Mouse (Mus musculus) cortical plate, adult 2 months (tissue): ENCODE measurements around the gene Etv6. TPM values are rescaled to one million over a fixed set of nuclear protein-coding genes. Genes with fewer than 3 reads are reported as not detected.

Source experiments
- H3K27ac ChIP-seq: fragments of 200-500 bp; 2 replicates; pipeline ENCODE4 v1.5.1; 2012; ENCODE audit warnings: low read length, control low read depth, inconsistent platforms; ENCODE audit not compliant: insufficient read depth
- H3K4me1 ChIP-seq: fragments of 200-500 bp; 2 replicates; pipeline ENCODE4 v1.6.1; 2011; ENCODE audit warnings: low read length; ENCODE audit not compliant: control insufficient read depth, insufficient read depth
- H3K4me3 ChIP-seq: fragments of 200-500 bp; 2 replicates; pipeline ENCODE4 v1.5.1; 2011; ENCODE audit warnings: mild to moderate bottlenecking, low read length, control low read depth; ENCODE audit not compliant: insufficient read depth
- CTCF ChIP-seq: fragments of 200-500 bp; IDR thresholded peaks from 2 replicates; pipeline ENCODE4 v1.5.1; 2011; ENCODE audit warnings: mild to moderate bottlenecking, control low read depth, low read length; ENCODE audit not compliant: insufficient read depth; ENCODE audit errors: extremely low read depth
- POLR2A ChIP-seq: fragments of 200-500 bp; IDR thresholded peaks from 2 replicates; pipeline ENCODE4 v1.6.1; 2011; ENCODE audit warnings: mild to moderate bottlenecking, low read length, control low read depth; ENCODE audit not compliant: insufficient read depth; ENCODE audit errors: extremely low read depth
- polyA plus RNA-seq: library from polyadenylated mRNA; depleted of rRNA; stranded (reverse); fragments of >200 nt; gene quantifications from 2 replicates; pipeline ENCODE4 v1.2.3, GENCODE M21; 2012

Etv6 gene
- polyA plus RNA-seq, 1 experiment: 13.0 TPM

DNA sequence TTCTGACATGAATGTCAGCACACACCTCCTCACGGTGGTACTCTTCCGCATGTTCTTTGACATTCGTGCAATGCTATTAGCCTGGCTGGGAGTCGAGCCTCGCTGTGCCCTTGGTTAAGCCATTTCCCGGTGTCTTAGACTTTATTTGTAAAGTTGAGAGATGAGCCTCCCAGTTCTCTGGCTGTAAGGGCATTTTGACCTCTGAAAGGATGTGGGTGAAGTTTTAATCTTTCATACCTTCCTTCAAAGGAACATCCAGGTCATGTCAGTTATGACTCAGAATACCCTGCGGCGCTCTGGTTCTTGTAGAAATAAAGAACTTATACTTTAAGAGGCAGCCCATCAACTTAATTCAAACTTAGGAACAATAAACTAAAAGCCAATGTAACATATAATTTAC lies 32.0 kb downstream of the Etv6 start:
- Histone ChIP-seq H3K4me1 (no peaks in the 10 kb centered on the region; the same call in none of the 2 replicates), H3K4me3 (no peak overlapping the region), H3K27ac (no peak overlapping the region)
- no peak for TF ChIP-seq POLR2A
- TF ChIP-seq CTCF: no peak

DNA sequence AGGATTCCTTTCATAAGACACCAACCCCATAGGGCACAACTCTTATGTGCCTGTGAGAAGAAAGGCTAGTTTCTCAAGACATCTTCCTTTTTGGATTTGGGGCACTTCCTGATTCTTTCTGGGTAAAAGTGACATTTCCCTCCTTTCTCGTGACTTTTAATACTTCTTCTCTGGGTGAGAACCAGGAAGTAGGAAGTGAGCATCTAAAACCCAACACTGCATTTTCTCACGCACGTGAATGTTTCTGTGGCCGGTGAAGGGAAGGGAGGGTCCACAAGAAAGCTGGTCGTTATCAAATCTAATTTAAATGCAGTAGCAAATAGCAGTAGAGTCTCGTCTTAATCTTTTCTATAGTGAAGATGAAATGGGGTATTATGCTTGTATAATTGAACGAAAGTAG lies 36.9 kb downstream of the Etv6 start:
- H3K27ac ChIP-seq: no peak overlapping the region
- no peaks in the 10 kb centered on the region; the same call in none of the 2 replicates for H3K4me1 ChIP-seq
- H3K4me3 ChIP-seq: no peak overlapping the region
- TF ChIP-seq CTCF: no peak
- TF ChIP-seq POLR2A: no peak

DNA sequence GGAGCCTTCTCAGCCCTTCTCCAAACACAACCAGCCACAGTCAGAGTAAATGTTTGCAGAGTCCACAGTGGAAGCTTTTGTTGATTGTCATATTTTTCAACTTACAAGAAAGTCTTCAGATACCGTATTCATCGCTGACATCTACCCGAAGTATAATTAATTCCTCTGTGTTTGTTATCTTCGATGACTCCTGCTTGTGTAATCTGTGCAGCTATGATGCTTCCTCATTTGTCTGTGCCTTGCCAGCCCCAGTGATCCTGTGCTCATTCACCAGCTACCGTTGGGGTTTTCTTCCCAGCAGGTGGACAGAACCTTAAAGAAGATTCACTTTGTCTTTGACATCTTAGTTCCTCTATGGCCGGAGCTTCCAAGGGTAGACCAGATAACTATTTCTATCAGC lies 37.4 kb downstream of the Etv6 start:
- TF ChIP-seq CTCF (no peak), POLR2A (no peak)
- H3K4me3 ChIP-seq: no peak overlapping the region
- H3K4me1 ChIP-seq: no peaks in the 10 kb centered on the region; the same call in none of the 2 replicates
- no peak overlapping the region for H3K27ac ChIP-seq

DNA sequence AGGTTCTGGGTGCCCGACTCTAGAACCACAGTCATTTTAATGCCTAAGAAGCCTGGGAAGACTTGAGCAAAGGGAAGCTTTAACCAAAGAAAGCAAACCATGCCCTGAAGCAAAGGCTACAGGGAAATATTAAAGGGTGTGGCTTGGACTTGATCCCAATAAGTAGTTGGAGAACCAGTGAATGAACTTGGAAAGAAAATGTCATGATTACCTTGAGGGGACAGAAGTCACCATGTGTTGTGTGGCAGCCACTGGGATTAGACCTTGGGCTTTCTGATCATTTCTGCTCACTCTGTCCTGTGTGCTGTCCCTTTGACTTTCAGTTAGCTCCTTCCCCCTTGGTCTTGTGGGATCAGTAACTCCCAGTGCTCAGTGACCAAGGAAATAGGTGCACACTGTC lies 38.9 kb downstream of the Etv6 start:
- Histone ChIP-seq H3K27ac (no peak overlapping the region), H3K4me3 (no peak overlapping the region), H3K4me1 (no peaks in the 10 kb centered on the region; the same call in 1 of the 2 replicates)
- TF ChIP-seq POLR2A: no peak
- TF ChIP-seq CTCF: no peak

DNA sequence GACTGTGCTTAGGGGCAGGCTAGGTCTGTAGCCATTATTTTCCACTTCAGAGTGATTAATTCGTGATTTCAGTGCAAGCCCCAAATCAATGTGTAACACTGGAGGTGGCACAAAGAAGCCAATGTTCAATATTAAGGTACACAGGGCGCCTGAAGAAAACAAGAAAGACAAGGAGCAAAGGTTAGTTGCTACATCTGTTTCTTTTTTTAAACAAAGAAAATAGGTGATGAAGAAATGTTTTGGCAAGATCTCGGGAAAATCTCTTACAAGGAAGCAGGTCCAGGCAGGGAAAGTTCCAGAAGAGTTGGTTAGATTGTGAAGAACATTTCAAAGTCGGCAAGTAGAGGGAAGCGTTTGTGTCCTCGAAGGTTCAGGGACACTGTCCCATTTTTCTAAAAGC lies 39.5 kb downstream of the Etv6 start:
- no peak overlapping the region for H3K4me3 ChIP-seq
- TF ChIP-seq POLR2A (no peak), CTCF (no peak)

DNA sequence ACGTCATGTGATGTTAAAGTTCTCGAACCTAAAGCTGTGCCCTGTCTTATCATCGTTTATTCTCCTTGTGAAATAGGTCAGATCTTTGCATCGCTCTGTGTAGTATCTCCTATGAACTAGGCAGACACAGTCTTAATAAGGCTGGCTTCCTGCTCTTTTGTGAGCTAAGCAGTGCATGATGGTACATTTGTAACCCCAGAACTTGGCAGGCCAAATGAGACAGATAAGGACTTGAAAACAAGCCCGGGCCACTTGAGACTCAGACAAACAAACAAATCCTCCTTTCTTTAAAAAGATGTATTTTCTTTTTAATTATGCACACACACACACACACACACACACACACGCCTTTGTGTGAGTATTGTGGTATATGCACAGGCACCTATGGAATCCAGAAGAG lies 42.5 kb downstream of the Etv6 start:
- Histone ChIP-seq H3K4me3 (no peak overlapping the region), H3K27ac (no peak overlapping the region), H3K4me1 (no peaks in the 10 kb centered on the region; the same call in 1 of the 2 replicates)
- TF ChIP-seq POLR2A (no peak), CTCF (no peak)

More for the DNA sequence above, 39.5 kb downstream of the Etv6 start:
- H3K27ac ChIP-seq: no peak overlapping the region
- H3K4me1 ChIP-seq: no peaks in the 10 kb centered on the region; the same call in 1 of the 2 replicates

DNA sequence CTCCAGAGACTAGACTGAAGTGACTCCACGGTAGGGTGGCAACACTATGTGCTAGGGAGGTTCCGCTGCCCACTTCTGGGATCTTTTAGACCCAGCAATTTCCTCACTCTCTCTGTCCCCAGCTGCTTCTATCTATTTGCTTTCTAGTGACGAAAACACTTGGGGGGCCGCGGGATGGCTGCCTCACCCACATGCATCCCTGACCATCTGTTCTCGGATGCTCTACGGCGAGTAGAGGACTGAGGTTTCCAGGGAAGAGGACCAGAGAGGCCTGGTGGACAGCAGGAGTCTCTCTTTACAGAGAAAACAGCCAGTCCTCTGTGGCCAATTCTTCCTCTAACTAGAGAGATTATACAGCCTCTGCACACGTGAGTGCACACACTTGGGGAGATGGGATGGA lies 43.6 kb downstream of the Etv6 start:
- TF ChIP-seq CTCF (no peak), POLR2A (no peak)
- Histone ChIP-seq H3K4me3 (no peak overlapping the region), H3K27ac (no peak overlapping the region)

DNA sequence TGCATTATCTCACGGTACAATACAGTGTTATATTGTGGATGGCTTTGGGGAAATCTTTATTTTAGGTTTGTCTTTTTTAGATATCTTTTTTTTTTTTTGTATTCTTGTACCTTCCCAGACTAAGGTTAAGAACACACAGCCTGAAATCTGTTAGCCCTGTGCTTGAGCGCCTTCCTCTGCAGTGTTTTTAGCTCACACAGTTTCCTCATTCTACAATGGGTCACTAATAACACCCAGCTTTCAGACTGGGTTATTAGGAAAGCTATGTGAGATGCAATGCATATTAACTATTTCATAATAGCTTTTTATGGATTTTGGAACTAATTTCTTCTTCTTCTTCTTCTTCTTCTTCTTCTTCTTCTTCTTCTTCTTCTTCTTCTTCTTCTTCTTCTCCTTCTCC lies 44.1 kb downstream of the Etv6 start:
- H3K4me1 ChIP-seq: no peaks in the 10 kb centered on the region; the same call in 1 of the 2 replicates
- H3K27ac ChIP-seq: no peak overlapping the region
- TF ChIP-seq CTCF (no peak), POLR2A (no peak)

More for the DNA sequence above, 43.6 kb downstream of the Etv6 start:
- H3K4me1 ChIP-seq: no peaks in the 10 kb centered on the region; the same call in 1 of the 2 replicates

DNA sequence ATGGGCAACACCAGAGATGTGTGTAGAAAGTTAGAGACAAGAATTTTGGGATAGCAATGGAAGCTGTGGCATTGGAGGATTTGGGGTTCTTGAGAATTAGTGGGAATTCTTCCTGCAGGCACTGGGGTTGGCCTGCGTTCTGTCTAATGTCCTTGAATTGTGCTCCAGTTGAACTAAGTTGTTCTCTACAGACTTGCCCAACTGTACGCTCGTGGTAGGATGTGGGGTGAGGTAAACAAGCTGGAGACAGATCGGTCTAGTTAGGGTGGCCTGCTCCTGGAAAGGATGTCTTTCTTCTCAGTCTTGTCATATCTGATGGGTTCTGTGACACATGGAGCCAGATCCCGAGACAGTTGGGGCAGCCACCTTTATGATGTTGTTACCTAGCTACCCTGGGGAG lies 45.4 kb downstream of the Etv6 start:
- no peak overlapping the region for H3K4me3 ChIP-seq
- H3K27ac ChIP-seq: no peak overlapping the region
- no peaks in the 10 kb centered on the region; the same call in 1 of the 2 replicates for H3K4me1 ChIP-seq
- TF ChIP-seq POLR2A (no peak), CTCF (no peak)

More for the DNA sequence above, 44.1 kb downstream of the Etv6 start:
- no peak overlapping the region for H3K4me3 ChIP-seq

DNA sequence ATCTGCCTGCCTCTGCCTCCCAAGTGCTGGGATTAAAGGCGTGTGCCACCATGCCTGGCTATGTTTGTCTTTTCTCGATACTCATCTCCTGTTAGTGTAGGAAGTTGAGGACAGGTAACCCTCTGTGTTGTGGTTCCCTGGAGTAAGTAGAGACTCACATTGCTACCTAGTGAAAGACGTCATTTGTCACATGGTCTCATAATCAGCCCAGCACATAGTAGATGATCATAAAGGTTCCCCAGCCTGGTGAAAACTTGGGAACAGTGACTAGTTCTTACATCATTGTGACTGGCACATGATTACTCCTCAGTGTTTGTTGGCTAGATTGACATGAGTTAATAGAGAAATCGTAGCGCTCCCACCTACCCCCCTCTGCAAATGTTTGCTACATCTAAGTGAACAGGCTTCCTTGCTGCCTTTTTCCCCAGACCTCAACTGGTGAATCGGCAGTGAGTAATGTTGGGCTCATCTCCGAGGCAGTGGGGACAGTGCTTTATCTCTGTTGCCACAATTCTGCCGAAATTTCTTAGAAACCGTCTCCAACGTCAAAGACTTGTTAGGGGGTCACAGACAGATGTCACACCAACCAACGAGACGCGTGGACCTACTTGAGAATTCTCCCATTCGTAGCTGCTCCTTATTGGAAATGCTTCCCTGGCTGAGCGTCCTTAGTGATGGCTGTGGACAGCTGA lies 46.9 kb downstream of the Etv6 start:
- H3K4me3 ChIP-seq: no peak overlapping the region
- H3K4me1 ChIP-seq: no peaks in the 10 kb centered on the region; the same call in 1 of the 2 replicates
- no peak overlapping the region for H3K27ac ChIP-seq
- TF ChIP-seq CTCF: no peak
- TF ChIP-seq POLR2A: no peak
